Mouse (Mus musculus) cerebellum, postnatal 4 days (tissue): ENCODE measurements around the gene Ccdc9b.

Experiments used
- DNase-seq, 2 experiments: peaks; one replicate each; pipeline ENCODE4 v3.0.0; 2022; ENCODE audit warnings: low spot score in 2 of 2, mixed read lengths in 1 of 2

Ccdc9b gene

DNA sequence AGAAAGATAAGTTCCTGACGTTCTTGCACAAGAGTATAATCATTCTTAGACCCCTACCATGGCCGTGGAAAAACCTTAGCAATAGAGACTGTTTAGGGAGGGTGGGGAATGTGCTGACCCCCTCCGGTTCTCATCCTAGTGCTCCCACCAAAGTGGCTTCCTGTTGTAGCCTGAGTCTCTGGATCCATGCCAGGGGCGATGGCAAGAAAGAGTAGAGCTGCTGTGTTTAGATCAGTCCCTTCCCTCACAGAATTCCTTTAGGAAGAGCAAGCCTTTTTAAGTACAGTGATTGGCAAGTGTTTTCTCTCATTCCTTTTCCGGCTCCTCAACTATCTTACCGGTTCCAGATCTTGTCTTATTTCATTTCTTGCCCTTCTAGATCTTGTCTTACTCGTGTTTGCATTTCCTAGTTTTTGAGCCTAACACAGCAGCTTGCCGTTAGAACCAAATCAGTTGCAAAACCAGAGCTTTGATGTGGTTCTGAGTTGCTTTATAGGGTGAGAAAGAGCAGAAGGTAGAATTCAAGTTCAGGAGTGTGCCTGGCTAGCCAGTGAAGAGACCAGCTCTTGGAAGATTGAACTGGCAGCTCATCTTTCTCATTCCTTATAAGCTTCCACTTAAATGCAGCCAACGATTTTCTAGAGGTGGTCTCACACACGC lies 15.0 kb downstream of the Ccdc9b start:
- no peak for DNase-seq

DNA sequence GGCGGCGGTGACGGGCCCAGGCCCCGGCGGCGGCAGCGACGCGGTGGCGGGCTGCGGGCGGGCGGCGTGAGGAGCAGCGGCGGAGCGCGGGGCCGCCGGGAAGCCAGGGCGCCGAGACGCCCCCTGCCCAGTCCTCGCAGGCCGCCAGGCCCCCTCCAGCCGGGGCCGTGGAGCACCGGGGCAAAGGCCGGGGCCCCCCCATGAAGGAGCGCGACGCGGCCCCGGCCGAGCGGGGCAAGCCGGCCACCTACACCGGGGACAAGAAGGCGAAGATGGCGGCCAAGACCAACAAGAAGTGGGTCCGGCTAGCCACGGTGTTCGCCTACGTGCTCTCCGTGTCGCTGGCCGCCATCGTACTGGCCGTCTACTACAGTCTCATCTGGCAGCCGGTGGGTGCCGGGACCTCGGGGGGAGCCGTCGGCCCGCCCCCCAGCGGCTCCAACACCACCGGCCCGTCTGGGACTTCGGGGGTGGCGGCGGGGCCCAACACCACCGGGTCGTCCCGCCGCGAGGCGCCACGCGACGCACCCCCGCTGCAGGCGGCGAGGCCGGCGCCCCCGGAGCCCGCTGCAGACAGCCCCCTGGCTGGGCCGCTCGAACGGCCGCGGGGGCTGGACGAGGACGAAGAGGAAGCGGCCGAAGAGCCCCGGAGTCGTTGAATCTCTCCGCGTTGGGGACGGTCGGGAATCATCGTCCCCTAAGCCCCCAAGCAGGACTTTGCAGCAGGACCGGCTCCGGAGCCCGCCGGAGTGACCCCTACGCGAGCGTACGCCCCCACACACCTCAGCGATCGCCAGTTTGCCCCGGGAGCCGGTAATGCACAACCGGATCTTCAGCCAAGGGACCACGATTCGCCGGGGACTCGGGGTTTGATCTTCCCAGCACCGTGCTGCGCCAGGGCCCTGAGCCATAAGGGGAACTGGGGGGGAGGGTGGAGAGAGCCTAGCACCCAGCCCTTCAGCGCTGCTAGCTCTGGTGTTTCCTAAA lies 16.3 kb downstream of the Ccdc9b start:
- peak in 1 of 2 experiments; percentile 47 for DNase-seq

DNA sequence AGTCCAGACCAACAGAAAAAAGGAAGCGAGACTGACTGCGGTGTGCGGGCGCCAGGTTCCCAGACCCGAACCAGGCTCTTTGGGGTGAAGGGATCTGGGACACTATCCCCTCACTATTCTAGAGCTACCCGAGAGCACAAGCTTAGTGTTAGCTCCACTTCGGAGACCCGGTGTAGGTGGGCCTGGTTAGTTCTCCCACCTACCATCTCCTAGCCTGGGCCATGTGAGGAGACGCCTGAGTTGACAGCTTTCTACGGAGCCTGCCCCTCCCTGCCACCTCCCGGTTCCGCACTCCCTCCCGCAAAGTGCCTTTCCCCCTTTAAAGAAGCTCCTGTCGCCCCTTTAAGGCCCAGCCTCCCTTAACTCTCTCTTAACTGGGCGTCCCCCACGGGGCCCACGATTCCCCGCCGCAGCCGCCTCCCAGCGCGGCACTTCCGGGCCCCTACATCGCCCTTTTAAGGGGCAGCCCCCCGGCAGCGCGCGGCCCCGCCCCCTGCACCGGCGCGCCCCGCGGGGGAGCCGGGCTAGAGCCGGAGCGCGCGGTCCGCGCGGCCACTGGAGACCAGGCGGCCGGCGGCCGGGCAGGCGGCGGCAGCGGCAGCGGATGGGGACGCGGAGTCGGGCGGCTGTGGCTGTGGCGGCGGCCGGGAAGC lies 17.1 kb downstream of the Ccdc9b start, which contains the start of gene Inafm2:
Inafm2 (plus strand) TSS at position 527 of the 653 bp plus-strand sequence.
- peak; percentile 83 to 86 for DNase-seq

DNA sequence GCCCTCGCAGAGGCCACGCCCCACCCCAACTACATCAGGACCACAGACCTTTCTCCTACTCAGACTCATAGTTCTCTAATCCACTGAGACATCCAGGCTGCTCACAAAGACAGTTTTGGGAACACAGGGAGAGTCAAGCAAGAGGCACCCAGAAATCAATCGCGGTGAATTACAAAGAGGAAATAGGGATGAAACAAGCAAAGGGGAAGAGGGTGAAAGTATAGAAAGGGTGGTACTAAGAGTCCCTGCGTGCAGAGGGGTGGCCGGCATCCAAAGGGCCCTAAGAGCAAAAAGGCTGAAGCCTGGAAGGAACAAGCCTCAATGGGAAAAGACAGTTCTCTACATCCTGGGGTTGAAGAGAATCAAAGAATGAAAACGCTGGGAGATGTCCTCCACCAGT lies 17.8 kb downstream of the Ccdc9b start:
- DNase-seq: no peak

DNA sequence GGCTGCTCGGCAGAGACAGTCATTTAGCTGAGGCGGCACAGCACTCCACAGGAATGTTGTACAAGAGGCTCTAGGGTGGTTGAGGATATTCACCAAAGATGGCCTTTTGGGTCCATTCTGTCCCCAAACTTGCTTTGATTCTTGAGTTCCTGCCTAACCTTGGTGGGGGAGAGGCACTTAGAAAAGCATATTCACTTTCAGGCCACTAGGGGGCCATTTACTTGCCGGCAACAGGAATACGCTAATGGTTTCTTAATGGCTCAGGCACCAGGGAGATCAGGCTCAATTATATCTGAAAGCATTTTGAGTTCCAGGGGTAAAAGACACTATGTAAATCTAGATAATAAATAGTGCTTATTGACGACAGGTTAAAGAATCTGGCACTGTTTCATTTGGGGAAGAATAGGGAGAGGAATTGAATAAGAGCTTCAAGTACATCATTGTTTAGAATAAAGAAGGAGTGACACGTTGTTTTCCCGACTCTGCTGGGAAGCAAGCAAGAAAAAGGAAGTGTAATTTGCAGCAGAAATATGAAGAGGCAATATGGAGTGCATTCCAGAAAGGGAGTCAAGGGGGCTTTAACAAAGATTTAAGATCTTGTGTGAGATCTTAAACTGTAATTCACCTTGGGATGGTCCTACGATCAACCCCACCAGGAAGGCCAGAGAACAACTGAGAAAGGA lies 19.1 kb downstream of the Ccdc9b start:
- DNase-seq: no peak

DNA sequence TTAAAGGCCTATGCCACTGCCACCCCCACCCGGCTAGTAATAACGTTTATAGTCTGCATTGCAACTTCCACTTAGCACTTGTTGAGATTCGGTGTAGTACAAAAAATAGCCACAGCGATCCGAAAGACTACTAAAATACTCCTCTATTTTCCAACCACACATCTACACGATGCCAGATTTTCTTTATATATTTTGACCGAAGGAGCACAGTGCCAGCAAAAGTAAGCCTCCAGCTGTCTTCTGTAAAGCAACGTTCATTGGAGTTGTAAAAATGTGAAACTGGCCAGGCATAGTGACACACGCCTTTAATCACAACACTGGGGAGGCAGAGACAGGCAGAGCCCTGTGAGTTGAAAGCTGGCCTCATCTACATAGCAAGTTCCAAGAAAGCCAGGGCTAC lies 21.3 kb downstream of the Ccdc9b start:
- DNase-seq: no peak

DNA sequence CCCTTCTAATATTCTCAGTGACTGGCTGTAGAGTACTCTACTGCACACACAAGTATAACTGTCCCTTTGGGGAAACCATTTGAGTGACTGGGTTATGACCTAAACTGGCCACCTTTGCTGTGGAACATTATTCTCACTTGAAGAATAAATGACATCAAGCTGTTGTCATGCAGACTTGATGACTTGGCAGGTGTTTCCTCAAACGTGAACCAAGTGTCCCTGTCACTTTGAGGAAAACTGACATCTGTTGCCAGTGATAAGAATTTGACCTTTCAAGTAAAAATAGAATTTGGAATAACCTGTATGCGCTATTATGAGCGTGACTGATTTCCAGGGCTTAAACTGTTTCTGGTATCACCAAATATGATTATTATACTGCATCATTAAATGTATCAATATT lies 22.1 kb downstream of the Ccdc9b start:
- no peak for DNase-seq

DNA sequence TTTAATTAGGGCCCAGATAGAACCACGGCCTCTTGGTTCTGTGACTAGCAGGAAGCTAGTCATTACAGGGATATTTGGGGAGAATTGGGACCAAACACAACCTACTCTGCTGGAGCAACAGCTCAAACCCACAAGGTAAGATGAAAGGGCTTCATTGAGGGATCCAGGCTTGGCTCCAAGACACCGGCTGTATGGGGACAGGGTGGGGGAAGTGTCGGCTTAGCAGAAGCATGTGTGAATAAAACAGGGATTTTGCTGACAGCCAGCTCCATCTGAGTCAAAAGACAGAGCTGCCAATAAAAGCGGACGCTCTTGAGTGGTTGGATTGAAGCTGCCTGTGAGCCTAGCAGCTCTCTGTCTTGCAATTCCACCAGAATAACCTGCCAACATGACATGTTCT lies 29.1 kb downstream of the Ccdc9b start:
- no peak for DNase-seq

DNA sequence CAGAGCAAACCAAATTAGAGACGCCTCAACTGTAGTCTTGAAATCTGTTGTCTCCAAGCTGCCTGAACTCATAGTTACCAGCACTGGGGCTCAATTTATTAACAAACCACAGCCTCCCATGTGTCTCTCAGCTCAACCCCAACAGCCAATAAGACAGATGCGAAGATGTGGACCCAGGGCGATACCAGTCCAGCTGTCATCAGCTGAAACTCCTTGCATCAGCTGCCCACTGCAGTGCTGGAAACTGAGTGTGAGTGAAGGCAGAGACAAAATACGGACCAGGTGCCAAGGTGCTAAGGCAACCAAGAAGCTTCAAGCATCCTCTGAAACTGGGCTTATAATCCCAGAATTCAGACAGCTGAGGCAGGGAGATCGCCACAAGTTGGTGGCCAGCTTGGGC lies 30.5 kb downstream of the Ccdc9b start:
- DNase-seq: no peak

DNA sequence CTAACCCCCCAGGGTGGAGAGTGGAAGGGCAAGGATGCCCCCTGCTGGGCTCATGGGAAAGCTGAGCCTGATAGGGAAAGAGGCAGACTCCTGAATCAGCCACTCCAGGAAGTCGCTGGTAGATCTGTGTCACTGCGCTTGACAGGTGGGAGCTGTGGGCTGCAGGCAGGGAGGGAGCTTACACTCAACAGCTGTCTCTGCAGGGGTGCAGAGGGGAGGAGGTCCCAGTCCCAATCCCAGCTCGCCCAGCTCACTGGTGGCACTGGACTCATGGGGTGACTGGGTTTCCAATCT lies 31.9 kb downstream of the Ccdc9b start:
- DNase-seq: peak in 1 of 2 experiments; percentile 48

DNA sequence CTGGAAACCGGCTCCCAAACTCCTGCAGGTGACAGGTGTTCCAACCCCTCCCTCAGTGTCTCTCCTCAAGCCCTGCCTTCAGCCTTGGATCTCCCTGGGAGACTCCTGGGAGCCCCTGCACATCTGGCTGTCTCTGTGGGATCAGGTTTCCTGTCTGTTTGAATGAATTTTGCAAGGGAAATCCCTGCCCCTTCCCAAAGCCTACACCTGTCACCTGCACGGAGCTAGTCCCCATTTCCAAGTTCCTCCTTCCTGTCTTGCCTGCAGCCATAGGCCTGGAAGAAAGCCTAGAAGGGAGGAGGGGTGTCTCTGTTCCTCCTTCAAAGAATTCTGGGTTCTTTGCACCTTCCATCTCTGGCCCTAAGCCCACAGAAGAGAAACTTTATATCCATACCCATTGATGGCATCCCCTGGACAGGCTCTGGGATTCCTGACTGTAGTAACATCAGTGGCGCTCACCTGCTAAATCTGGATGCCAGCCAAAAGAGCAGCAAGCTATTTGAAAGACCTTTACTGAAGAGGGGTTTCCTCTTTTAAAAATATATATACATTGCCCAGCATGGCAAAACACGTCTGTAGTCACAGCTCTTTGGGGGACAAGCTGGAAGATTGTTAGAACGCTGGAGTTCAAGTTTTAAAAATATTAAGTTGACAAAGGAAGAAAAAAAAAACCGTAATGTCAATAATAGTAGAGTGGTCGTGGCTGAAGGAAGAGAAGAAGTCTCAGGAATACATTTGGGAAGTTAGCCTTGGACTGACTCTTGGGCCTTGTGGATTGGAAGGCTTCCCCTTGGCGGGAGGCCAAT lies 32.4 kb downstream of the Ccdc9b start:
- DNase-seq: no peak

DNA sequence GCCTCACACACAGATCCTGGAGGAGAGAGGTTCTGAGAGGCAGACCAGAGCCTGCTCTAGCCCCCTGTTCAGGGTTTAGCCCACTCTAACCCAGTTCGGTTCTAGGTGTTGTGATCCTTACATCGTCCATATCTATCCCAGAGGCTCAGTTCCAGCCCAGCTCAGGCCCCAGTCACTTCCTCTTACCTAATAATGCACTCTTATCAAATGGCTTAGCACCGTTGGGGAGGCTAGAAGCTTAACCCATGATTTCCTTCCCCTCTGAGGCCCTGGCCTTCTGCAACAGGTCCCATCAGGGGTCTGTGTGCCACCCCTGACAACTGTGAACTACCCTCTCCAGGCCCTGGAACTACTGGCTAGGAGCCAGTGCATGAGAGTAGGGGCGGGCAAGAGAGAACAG lies 33.3 kb downstream of the Ccdc9b start:
- DNase-seq: no peak

DNA sequence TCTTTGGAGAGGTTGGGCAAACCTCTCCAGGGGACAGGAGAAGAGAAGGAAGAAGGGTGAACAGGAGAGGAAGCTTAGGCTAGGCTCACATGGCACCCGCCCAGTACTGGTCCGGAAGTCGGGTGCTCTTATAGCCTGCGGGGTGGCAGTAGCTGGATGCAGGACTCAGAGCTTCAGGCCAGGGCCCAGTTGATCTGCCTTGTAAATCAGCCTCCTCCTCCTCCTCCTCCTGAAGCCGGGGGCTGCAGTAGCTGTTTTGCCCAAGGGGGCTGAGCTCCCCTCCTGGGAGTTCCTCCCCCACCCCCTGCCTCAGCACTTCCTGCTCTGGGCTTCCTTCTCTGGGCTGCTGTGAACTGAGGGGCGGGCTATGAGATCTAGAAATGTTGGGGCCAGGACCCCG lies 34.1 kb downstream of the Ccdc9b start, which contains the start of gene Plcb2:
Plcb2 (minus strand) TSS at position 102 of the 400 bp plus-strand sequence.
- DNase-seq: no peak

DNA sequence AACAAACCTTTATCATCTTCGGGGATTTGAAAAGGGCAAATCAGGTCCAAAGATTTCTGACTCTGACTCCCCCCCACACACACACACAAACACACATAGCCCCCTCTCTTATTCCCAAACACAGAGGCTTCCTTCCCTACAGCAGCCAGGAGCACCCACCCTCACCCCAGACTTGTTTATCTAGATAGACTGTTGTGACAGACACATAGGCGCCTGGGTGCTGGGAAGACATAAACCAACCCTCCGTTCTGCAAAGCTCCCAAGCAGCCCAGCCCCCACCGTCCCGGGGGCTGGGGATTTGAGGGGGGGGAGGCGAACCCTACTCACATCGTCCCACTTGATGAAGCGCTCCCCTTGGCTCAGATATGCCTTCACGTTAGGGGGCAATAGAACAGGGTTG lies 34.5 kb downstream of the Ccdc9b start:
- no peak for DNase-seq

DNA sequence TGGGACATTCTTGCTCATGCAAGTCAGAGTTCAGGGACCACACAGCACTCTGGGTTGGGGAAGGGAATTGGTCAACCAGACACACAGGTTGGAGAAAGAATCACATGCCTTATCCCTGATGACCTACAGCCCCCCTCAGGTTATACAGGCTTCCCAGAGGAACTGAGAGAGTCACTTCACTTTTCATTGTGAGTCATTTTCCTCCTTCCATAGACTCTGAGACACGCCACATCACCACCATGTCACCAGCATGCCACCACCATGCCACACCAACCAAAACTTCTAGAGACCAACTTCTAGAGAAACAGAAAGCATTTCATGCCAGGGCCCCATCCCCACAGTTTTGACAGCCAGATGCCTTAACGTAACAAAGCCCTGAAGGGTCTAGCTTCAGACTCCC lies 35.6 kb downstream of the Ccdc9b start:
- DNase-seq: no peak

DNA sequence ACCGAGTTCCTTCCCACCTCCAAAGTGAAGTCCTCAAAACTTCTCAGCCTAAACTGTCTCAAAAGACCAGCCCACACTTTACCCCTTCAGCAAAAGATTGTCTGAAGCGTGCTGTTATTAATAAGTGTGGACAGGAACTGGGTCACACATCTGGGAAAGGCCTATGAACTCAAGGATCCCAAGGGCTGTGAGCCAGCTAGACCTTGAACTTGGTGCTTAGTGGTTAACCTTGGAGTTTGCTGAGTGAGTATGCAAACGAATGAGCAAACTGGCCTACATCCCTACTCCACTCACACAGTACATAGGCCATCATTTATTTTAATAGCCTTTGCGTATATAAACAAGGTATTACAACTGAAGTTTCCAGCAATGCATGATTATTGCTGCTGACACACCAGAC lies 37.0 kb downstream of the Ccdc9b start:
- DNase-seq: no peak

DNA sequence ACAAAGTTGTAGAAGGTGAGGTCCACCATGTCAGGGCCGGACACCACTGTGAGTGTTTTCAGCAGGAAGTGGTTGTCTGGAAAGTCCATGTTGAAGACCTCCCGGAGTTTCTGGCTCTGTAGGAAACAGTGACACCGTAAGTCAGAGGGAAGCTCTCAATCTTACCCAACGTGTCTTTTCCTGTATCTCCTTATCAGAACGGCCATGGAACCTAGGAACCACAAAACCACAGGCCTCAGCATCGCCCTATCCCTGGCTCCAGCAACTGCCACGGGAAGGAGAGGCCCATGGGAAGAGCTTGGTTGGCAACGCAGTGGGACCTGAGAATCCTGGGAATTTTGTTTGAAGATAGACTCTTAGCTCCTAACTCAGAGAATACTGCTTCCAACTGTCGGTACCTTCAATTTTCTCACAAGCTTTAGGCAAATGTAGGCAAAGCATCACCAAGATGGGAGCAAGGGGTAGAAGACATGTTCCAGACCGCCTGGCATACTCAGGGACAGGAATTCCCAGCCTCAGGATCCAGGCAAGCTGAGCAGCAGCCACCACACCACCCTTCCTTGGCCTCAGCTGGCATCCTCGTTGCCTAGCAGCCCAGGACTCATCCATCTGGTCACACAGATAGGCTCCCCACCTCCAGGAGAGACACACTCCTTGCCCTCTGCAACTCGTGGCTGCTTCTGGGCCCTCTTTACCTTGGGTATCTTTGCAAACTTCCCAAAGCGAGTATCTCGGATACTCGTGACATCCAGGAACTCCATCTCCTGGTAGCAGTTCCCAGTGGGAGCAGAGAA lies 38.6 kb downstream of the Ccdc9b start:
- no peak for DNase-seq

DNA sequence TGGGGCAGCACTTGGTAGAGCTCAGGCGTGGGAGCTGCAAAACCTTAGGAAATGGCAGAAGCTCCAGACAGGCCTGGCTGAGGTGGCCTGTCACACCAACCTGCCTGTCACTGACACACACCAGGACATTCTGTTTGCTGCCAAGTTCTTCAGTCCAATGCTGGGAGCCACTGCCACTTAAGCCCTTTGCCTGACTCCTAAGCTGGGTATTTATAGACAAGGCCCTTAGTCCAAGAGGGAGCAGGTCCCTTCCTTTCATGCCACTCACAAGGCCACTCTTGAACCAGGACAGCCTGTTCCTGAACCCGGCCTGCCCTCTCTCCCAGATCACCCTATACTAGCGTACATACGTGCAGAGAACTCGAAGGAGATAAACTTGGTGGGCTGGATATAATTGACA lies 45.8 kb downstream of the Ccdc9b start:
- DNase-seq: no peak

DNA sequence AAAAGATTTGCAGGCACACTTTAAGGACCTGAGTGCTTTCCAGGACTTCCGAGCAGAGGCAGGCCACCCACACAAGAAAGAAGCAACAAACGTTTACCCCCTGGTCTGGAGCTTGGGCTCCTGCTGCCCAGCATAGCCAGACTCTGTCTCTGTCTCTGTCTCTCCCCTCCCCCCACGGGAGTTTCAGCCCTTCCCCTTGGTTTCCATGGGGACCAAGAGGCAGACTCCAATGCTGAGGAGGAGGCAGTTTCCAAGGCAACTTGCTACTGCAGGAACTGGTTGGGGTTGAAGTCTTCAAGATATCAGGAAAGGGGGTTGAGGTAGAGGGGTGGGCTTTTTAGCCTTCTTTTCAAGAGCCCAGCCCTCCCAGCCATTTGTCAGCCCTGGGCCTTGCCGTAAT lies 48.2 kb downstream of the Ccdc9b start:
- DNase-seq: no peak

DNA sequence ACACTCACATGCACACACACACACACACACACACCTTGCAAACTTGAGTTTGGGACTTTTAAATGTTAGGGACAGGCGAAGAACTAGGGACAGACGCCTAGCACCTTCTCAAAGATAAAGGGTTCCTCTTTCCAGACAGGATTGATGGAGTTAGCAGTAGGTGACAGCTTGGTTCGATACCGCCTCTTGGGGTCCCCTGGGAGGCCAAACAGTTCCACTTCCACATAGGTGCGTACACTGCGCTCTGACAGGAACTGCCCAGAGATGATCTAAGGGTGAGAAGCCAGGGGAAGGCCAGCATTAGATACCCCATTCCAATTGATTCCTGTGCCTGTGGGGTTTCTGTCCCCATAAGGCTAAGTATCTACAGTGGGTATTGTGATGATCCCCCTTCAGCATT lies 48.8 kb downstream of the Ccdc9b start:
- DNase-seq: no peak
